Mouse (Mus musculus) layer of hippocampus, adult 8-10 months (tissue): ENCODE data around the gene Phlpp1. TPM values are rescaled to one million over a fixed set of nuclear protein-coding genes. Genes with fewer than 3 reads are reported as not detected.

Source experiments
- DNase-seq, 2 experiments: peaks; one replicate each; pipeline ENCODE4 v3.0.0; 2022; ENCODE audit warnings: low spot score in 2 of 2
- total RNA-seq, 4 experiments: library from RNA; stranded (reverse); gene quantifications; 2 replicates each; pipeline ENCODE4 v1.2.4; 2022

Gene Phlpp1
- total RNA-seq, 4 experiments from 2014 or later = 83.4 to 88.2 (median 87.7) TPM

DNA sequence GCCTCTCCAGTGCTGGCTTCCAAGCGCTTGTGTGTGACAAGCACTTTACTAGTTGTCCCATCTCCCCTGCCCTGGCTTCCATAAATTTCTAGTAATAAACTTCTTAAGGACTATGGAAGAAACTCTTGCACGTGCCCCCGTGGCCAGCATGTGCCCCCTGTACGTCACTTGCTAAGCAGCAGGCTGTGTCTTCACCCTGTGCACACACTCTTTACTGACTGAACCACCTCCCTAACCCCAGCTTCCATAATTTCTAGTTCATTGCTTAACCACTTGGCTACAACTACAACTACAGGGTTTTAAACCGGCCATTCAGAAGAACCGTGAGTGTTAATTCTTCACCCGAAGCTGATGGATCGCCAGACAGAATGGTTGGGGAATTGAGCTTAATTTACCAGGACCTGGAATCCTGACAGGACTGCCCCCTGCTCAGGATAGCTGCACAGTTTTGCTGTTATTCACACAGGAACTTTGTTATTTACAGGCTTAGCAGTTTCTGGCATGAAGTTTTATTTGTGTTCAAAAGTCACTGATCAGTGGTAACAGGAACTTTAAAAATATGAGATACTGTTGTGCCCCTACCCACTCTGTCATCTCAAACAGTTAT is 21.4 kb downstream of the Phlpp1 start:
- no peak for DNase-seq

DNA sequence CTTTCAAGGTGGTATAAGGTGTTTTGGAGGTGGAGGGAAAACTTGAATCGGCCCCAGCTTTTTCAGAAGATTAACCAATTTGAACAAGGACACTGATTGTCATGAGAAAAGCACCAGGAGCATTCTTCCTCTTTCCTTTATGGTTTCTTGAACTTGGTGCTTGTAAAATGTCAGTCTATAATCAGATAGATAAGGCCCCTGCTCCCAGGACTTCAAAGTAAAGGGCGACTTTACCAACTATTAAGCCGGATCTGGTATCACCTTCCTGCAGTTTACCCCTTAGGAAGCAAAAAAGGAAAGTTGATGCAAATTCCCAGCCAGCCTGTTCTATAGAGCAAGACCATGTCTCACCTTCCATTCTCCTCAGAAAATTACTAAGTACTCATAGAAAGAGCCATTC is 21.9 kb downstream of the Phlpp1 start:
- no peak for DNase-seq

- no peak for DNase-seq
Observed at GRCm38 (mm10) chr1:106194263-106194662, 22.7 kb downstream of the Phlpp1 start.

- DNase-seq = no peak
Observed at GRCm38 (mm10) chr1:106197991-106198390, 26.4 kb downstream of the Phlpp1 start.

DNA sequence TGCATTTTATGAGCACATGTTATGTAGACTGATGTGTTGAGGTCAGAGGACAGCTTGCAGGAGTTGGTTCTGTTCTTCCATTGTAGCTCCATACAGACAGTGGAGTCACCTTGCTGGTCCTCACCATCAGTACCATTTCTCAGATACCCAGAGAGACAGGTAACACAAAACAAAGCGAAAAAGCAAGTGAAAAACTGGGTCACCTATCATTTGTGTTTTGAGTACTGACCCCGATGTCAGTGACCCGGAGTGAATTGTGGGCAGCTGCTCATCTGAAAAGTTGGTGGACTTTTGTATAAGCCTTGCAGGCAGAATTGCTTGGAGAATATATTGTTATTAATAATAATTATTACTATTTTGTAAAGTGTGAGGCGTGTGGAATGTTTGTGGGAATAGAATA is 27.6 kb downstream of the Phlpp1 start:
- DNase-seq = no peak

DNA sequence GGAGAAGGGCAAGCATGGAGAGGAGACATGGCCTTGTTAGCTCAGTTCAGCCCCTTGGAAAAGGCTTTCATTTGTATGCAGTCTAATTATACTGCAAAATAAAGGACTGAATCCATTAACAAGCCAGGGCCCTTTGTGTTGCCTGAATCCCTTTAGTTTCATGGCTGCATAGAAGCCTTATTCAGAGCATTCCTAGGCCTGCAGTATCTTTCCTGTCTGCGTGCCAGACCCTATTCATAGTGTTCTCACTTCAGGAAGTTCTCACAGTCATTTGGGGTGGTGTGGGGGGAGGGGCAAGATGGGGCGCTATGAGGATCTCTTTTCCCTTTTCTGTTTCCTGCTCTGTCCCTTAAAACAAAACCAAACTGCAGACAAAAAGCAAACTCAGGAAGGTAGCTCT is 28.1 kb downstream of the Phlpp1 start:
- DNase-seq = peak; percentile 75 to 85

DNA sequence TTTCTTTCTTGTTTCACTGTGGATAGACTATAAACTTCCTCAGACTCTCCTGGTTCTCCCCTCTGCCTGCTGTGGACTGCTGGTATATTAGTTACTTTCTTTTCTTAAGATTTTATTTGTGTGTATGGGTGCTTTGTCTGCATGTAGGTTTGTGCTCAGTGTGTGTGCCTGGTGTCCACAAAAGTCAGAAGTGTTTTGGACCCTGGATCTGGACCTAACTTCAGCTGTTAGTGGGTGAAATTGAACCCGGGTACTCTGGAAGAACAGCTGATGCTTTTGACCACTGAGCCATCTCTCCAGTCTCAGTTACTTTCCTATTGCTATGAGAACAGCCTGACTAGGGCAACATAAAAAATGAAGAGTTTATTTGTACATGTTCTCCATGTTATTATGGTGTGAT is 29.5 kb downstream of the Phlpp1 start:
- no peak for DNase-seq

- peak in 1 of 2 experiments; percentile 45 for DNase-seq
Observed at GRCm38 (mm10) chr1:106201929-106202328, 30.4 kb downstream of the Phlpp1 start.

DNA sequence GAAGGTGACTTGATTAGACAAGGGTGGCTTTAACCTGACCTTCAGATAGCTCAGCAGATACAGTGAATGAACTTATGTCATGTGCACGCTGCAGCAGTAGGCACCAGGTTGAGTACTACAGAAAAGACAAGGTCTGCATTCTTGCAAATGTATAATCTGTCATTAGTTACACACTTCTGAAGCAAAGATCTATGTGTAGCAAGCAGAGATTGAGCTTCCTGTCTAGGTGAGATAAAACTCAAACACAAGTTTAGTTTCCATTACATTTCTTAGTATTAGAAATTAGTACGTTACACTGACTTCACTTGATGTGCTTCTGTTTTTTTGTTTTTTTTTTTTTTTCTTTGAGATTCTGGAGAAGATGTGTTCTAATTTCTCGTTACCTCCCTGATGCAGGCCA is 32.4 kb downstream of the Phlpp1 start:
- DNase-seq = no peak

DNA sequence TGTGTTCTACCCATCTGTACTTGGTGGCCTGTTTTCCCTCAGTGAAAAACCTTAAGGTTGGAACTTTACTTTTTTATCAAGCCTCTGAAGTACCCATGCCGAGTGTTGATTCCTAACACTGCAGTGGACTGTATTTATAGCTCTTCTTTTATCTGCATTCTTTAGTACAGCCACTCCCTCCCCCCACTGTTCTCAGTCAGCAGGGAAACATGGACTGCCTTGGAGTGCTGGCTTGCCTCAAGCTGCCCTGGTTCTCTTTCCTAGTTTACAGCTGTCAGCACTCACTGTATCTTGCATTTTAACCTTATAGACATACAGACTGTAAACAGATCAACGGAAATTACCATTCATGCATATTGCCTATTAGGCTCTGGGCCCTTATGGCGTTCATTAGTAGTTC is 32.8 kb downstream of the Phlpp1 start:
- DNase-seq = no peak

GRCm38 (mm10) chr1:106208581-106208980 is 37.0 kb downstream of the Phlpp1 start:
- no peak for DNase-seq

GRCm38 (mm10) chr1:106210461-106210860 is 38.9 kb downstream of the Phlpp1 start:
- DNase-seq = no peak

DNA sequence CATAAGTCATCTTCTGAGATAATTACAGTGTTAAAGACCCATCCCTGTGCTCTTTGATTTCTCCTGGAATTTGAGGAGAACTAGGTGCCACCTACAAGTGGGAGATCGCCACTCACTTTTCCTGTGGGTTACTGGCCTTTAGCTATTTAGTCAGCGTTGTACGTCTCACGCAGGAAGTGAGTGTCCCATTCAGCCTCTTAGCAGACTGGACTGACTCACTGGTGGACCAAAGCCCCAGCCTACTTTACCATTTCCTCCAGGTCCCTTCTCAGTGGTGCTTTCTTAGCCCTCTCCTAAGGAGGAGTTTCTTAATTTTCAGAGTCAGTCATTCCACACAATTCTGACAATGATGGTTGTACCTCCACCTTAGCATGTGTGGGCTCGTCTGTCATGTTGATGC is 39.6 kb downstream of the Phlpp1 start:
- no peak for DNase-seq

DNA sequence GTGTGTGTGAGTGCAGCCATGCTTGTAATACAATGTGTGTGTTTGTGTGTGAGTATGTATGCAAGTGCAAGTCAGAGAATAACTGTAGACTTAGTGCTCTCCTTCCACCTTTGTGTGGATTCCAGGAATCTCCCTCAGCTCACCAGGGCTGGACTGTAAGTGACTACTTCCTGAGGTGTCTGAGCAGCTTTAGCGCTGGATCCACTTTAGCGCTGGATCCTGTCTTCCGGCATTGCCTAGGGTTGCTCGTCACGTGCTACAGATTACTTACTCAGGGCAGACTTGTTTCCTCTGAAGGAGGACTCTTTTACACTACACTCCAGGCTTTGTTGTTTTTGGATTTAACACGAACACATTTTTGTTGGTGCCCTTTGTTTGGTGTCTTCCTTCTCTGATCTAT is 48.9 kb downstream of the Phlpp1 start:
- no peak for DNase-seq

GRCm38 (mm10) chr1:106221371-106221770 is 49.8 kb downstream of the Phlpp1 start:
- DNase-seq = no peak

DNA sequence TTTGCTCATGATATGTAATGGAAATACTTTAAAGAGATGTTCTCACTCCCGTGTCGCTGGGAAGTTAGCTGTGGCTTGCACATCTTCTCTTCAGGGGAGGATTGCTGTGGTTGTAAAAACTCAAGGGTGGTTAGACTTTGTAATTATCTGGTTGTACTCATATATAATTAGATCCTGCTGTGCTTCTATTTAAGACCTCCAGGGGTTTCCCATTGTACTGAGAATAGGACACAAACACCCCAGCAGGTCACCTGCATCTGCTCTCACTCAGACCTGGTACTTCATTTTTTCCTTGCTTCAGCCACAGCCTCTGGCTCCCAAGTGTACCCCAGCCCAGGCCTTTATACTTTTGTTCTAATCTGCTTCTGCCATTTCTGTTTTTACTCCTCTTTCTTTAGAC is 50.4 kb downstream of the Phlpp1 start:
- no peak for DNase-seq

- peak in 1 of 2 experiments; percentile 53 for DNase-seq
Observed at GRCm38 (mm10) chr1:106226613-106227012, 55.1 kb downstream of the Phlpp1 start.

GRCm38 (mm10) chr1:106230313-106230712 is 58.8 kb downstream of the Phlpp1 start:
- DNase-seq = no peak

DNA sequence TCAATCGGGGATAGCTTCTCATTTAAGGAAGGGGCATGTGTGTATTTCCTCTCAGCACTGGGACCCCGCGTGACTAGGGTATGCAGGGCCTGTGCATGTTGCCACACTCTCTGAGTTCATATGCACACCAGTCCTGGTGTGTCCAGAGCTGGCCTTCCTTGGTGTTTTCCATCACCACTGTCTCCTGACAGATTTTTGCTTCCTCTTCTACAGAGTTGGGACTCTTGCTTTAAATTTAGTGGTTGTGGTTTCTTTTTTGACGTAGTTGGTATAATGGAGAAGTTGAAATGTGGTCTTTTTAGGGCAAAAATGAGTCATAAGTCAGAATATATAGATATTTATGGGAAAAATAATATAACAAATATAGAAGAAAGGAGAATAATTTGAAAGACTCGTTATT is 59.8 kb downstream of the Phlpp1 start:
- DNase-seq = no peak

DNA sequence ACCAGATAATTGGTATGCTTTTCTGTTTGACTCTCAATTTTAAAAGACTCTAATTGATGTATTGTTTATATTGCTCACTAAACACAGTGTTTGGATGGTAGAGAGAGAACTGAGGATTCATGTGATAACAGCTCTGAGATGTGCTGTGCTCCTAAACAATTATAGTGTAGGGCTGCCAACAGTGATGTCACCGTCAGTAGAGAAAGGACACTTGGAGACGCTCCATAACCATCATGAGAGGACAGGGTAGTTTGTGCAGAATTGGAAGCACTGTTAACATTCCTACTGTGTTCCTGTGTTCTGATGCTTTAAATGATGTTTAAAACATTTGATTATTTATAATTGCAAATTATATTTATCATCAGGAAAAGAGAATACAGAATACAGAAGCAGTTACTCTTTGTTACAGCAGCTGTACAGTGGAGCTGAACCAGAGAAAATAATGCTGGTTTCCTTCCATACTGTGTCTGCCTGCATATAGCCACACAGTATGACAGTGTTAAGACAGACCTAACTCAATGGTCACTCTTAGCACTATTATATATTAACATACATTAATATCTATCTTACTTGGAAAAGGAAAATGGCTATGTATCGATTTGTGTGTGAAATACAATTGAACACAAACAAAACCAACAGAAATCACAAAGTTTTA is 60.4 kb downstream of the Phlpp1 start:
- peak; percentile 54 to 59 for DNase-seq

GRCm38 (mm10) chr1:106232460-106232850 is 60.9 kb downstream of the Phlpp1 start:
- no peak for DNase-seq

- DNase-seq = no peak
Observed at GRCm38 (mm10) chr1:106236986-106237385, 65.4 kb downstream of the Phlpp1 start.

GRCm38 (mm10) chr1:106240116-106240685 is 68.6 kb downstream of the Phlpp1 start:
- no peak for DNase-seq
